Mouse (Mus musculus): ENCODE data around the gene Nrxn3. TPM values are rescaled to one million over a fixed set of nuclear protein-coding genes. Genes with fewer than 3 reads are reported as not detected.

Nrxn3 gene
- polyA plus RNA-seq, 1 experiment, result 0.19 TPM

DNA sequence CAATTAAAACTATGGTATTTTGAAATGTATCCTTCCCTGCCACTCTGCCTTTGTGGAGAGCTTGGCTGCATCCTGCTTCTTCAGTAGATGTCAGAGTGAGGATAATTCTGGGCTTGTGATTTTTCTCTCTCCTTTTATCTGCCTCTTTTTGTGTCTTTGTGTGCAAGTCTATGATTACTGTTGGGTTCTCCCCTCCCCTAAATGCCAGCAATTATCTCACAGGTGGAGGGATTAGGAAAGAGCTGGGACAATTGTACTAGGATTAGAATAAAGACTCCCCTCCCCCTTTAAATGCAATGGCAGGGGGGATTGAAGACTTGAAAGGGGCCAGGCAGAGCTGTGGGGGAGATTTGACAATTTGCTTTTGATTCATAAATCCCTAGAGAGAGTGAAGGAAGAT, 145.6 kb downstream of the Nrxn3 start:
- no peaks in the 10 kb centered on the region for H3K27me3 ChIP-seq (ENCODE audit: control insufficient read depth, insufficient read depth, low read length)
- H3K27ac ChIP-seq (ENCODE audit: control insufficient read depth, insufficient read depth, low read length), result no peak overlapping the region
- TF ChIP-seq POLR2A (IDR thresholded peaks at IDR 0.05; ENCODE audit: control insufficient read depth, extremely low read depth, insufficient read depth, low read length, poor library complexity) (no peak), CTCF (IDR thresholded peaks at IDR 0.05; ENCODE audit: borderline replicate concordance, control insufficient read depth, extremely low read depth, insufficient read depth, low read length, poor library complexity) (no peak)
- no peak for DNase-seq
- H3K4me3 ChIP-seq (ENCODE audit: control insufficient read depth, insufficient read depth, low read length), result no peak overlapping the region
- H3K4me1 ChIP-seq (replicated peaks; ENCODE audit: control insufficient read depth, insufficient read depth, low read length), result no peaks in the 10 kb centered on the region
- no peaks in the 10 kb centered on the region for H3K36me3 ChIP-seq (ENCODE audit: control insufficient read depth, insufficient read depth, low read length)

DNA sequence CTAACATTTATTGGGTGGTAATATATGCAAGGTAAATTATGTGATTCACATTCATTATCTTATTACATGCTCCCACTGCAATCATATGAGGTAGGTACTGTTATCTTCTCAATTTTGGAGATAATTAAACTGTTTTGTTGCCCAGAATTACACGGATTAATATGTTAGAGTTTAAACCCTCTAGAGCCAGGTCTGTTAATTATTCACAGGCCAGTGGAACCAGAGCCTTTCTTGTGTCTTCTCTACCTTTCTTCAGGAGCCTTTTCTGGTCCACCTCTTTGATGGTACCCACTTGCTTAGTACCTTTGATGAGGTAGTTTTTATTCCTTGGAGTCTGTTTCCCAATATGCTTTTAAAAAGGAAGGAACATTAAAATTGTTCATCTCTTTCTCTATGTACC, 174.7 kb downstream of the Nrxn3 start:
- H3K36me3 ChIP-seq (ENCODE audit: control insufficient read depth, insufficient read depth, low read length), result no peaks in the 10 kb centered on the region
- H3K27ac ChIP-seq (ENCODE audit: control insufficient read depth, insufficient read depth, low read length), result no peak overlapping the region
- 89% methylated on average over 1 of the region's 1 CpGs for WGBS
- TF ChIP-seq CTCF (IDR thresholded peaks at IDR 0.05; ENCODE audit: borderline replicate concordance, control insufficient read depth, extremely low read depth, insufficient read depth, low read length, poor library complexity), result no peak
- TF ChIP-seq POLR2A (IDR thresholded peaks at IDR 0.05; ENCODE audit: control insufficient read depth, extremely low read depth, insufficient read depth, low read length, poor library complexity), result no peak
- no peaks in the 10 kb centered on the region for H3K27me3 ChIP-seq (ENCODE audit: control insufficient read depth, insufficient read depth, low read length)
- no peak for DNase-seq
- H3K4me3 ChIP-seq (ENCODE audit: control insufficient read depth, insufficient read depth, low read length), result no peak overlapping the region
- H3K4me1 ChIP-seq (replicated peaks; ENCODE audit: control insufficient read depth, insufficient read depth, low read length), result no peaks in the 10 kb centered on the region

DNA sequence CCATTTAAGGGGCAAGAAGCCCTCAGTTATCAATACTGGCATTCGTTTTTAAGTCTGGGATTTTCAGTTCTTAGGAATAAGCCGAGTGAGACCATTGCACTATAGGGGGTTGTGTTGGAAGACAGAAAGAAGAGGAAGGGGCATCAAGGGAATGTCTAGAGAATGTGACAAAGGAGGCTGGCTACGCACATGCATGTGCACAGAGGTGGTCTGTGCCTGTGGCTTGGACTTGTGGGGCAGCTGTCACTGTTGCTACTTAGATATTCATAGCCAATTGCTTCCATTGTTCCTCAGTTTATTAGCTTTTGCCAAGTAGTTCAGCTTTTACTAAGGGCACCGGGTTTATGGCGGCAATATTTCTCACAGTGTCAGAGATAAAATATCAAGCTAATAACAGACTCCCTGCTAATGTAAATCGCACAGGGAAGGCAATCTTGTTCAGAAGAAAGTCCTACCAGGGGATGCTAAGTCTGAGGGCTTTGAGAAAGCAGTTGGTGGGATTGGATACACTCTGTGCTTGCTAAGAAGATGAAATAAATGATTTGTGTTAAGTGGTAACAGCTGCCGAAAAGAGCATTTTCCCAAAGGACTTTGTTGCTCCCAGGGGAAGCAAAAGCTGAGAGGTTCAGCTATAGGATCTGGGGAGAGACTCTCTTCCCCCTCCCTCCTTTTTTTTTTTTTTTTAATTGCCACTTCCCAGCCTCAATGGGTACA, 177.5 kb downstream of the Nrxn3 start:
- TF ChIP-seq CTCF (IDR thresholded peaks at IDR 0.05; ENCODE audit: borderline replicate concordance, control insufficient read depth, extremely low read depth, insufficient read depth, low read length, poor library complexity), result no peak
- no peak for TF ChIP-seq POLR2A (IDR thresholded peaks at IDR 0.05; ENCODE audit: control insufficient read depth, extremely low read depth, insufficient read depth, low read length, poor library complexity)
- DNase-seq, result no peak
- 85% methylated on average over 7 of the region's 7 CpGs for WGBS
- Histone ChIP-seq H3K4me3 (ENCODE audit: control insufficient read depth, insufficient read depth, low read length) (no peak overlapping the region), H3K4me1 (replicated peaks; ENCODE audit: control insufficient read depth, insufficient read depth, low read length) (no peaks in the 10 kb centered on the region), H3K36me3 (ENCODE audit: control insufficient read depth, insufficient read depth, low read length) (no peaks in the 10 kb centered on the region), H3K27me3 (ENCODE audit: control insufficient read depth, insufficient read depth, low read length) (no peaks in the 10 kb centered on the region), H3K27ac (ENCODE audit: control insufficient read depth, insufficient read depth, low read length) (no peak overlapping the region)

DNA sequence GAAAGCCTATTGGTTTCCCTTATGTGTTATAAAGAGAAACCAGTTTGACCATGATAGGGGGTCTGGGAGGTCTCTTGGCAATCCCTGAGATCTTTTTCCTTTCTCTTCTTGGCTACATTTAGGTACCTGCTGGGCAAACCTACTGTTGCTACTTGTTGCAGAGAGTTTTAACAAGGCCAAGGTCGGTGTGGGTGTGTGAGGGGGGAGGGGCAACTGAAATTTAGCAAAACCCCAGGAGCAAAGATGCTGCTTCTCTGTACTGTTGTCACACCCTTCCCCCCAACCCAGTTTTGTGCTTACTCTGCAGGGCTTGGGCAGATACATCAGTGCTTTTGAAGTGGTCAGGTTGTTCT, 178.0 kb downstream of the Nrxn3 start:
- no peak overlapping the region for H3K27ac ChIP-seq (ENCODE audit: control insufficient read depth, insufficient read depth, low read length)
- DNase-seq, result no peak
- no peak for TF ChIP-seq POLR2A (IDR thresholded peaks at IDR 0.05; ENCODE audit: control insufficient read depth, extremely low read depth, insufficient read depth, low read length, poor library complexity)
- no peak for TF ChIP-seq CTCF (IDR thresholded peaks at IDR 0.05; ENCODE audit: borderline replicate concordance, control insufficient read depth, extremely low read depth, insufficient read depth, low read length, poor library complexity)
- 14% methylated on average over 1 of the region's 1 CpGs for WGBS
- no peaks in the 10 kb centered on the region for H3K27me3 ChIP-seq (ENCODE audit: control insufficient read depth, insufficient read depth, low read length)
- no peak overlapping the region for H3K4me3 ChIP-seq (ENCODE audit: control insufficient read depth, insufficient read depth, low read length)
- H3K36me3 ChIP-seq (ENCODE audit: control insufficient read depth, insufficient read depth, low read length), result no peaks in the 10 kb centered on the region
- H3K4me1 ChIP-seq (replicated peaks; ENCODE audit: control insufficient read depth, insufficient read depth, low read length), result no peaks in the 10 kb centered on the region

DNA sequence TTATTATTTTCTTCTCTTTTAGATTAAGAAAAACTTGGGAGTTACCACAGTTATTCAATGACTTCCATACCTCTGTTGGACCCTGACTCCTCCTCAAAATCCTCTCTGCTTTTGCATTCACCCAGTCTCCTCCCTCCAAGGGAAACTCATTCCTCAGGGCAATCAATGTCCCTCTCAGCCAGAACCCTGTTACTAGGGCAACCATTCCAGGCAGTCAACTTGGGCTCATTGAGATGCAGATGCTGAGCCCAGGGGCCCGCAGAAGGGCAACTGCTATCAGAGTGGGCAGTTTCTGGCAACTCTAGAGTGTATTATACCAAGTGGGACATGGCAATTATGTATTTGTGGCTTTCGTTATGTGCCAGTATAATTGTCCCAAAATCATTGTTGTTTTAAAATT, 188.1 kb downstream of the Nrxn3 start:
- no peak for DNase-seq
- Histone ChIP-seq H3K36me3 (ENCODE audit: control insufficient read depth, insufficient read depth, low read length) (no peaks in the 10 kb centered on the region), H3K4me1 (replicated peaks; ENCODE audit: control insufficient read depth, insufficient read depth, low read length) (no peaks in the 10 kb centered on the region), H3K4me3 (ENCODE audit: control insufficient read depth, insufficient read depth, low read length) (no peak overlapping the region), H3K27ac (ENCODE audit: control insufficient read depth, insufficient read depth, low read length) (no peak overlapping the region), H3K27me3 (ENCODE audit: control insufficient read depth, insufficient read depth, low read length) (no peaks in the 10 kb centered on the region)
- 58% methylated on average over 2 of the region's 2 CpGs for WGBS
- TF ChIP-seq CTCF (IDR thresholded peaks at IDR 0.05; ENCODE audit: borderline replicate concordance, control insufficient read depth, extremely low read depth, insufficient read depth, low read length, poor library complexity) (no peak), POLR2A (IDR thresholded peaks at IDR 0.05; ENCODE audit: control insufficient read depth, extremely low read depth, insufficient read depth, low read length, poor library complexity) (no peak)

DNA sequence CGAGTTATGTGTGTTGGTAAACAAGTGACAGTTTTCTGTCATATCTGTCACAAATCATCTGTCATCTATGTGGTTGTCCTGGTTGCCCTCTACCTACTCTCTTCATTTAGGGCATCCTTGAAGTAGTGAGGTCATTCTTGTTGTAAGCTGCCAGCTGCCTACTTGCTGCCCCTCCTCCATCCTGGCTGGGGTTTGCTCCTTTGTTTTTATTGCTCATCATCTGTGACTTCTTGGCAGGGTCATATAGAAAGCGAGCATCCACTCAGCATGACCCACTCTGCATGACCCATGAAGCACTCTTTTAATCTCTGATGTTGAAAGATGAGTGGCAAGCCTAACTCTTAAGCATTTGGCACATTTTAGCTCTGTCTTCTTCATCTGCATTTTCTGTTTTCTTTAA, 194.1 kb downstream of the Nrxn3 start:
- no peak for TF ChIP-seq POLR2A (IDR thresholded peaks at IDR 0.05; ENCODE audit: control insufficient read depth, extremely low read depth, insufficient read depth, low read length, poor library complexity)
- TF ChIP-seq CTCF (IDR thresholded peaks at IDR 0.05; ENCODE audit: borderline replicate concordance, control insufficient read depth, extremely low read depth, insufficient read depth, low read length, poor library complexity), result no peak
- Histone ChIP-seq H3K27me3 (ENCODE audit: control insufficient read depth, insufficient read depth, low read length) (no peaks in the 10 kb centered on the region), H3K27ac (ENCODE audit: control insufficient read depth, insufficient read depth, low read length) (no peak overlapping the region), H3K36me3 (ENCODE audit: control insufficient read depth, insufficient read depth, low read length) (no peaks in the 10 kb centered on the region), H3K4me1 (replicated peaks; ENCODE audit: control insufficient read depth, insufficient read depth, low read length) (no peaks in the 10 kb centered on the region), H3K4me3 (ENCODE audit: control insufficient read depth, insufficient read depth, low read length) (no peak overlapping the region)
- DNase-seq, result no peak
- WGBS, result 64% methylated on average over 2 of the region's 2 CpGs

DNA sequence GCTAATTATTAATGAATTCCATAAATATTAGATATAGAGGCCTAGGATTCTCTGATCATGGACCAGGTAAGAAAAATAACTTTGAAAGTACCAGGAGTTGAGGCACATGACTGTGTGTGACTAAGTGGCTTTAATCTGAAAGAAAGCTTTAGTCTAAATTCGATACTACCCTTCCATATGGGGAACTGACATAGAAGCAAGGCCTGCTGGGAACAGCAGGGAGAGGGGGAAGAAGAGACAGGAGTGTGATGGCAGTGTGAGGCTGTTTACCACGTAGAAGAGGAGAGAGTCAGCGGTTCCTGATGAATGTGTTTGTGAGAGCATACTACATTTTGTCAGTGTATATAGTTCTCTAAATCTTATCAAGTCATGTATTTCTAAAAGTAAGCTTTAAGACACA, 202.2 kb downstream of the Nrxn3 start:
- no peaks in the 10 kb centered on the region for H3K36me3 ChIP-seq (ENCODE audit: control insufficient read depth, insufficient read depth, low read length)
- H3K27me3 ChIP-seq (ENCODE audit: control insufficient read depth, insufficient read depth, low read length), result no peaks in the 10 kb centered on the region
- WGBS, result 75% methylated on average over 3 of the region's 3 CpGs
- no peak overlapping the region for H3K4me3 ChIP-seq (ENCODE audit: control insufficient read depth, insufficient read depth, low read length)
- H3K4me1 ChIP-seq (replicated peaks; ENCODE audit: control insufficient read depth, insufficient read depth, low read length), result no peaks in the 10 kb centered on the region
- DNase-seq, result no peak
- TF ChIP-seq CTCF (IDR thresholded peaks at IDR 0.05; ENCODE audit: borderline replicate concordance, control insufficient read depth, extremely low read depth, insufficient read depth, low read length, poor library complexity), result no peak
- TF ChIP-seq POLR2A (IDR thresholded peaks at IDR 0.05; ENCODE audit: control insufficient read depth, extremely low read depth, insufficient read depth, low read length, poor library complexity), result no peak
- H3K27ac ChIP-seq (ENCODE audit: control insufficient read depth, insufficient read depth, low read length), result no peak overlapping the region

Data from thymus, adult 2 months (tissue).